Mouse (Mus musculus) heart, embryonic 16.5 days (tissue): Measurements from ENCODE around the gene Fbxw4. TPM values are rescaled to one million over a fixed set of nuclear protein-coding genes. Genes with fewer than 3 reads are reported as not detected.
A peak's percentile ranks its signal among the peaks of the same experiment; 100 is the strongest.

ENCODE experiments used
- ATAC-seq: fragments of 200-750 bp; cut with Nextera tagmentation; replicated peaks from 2 replicates; pipeline ENCODE4 v1.8.0; 2017; ENCODE audit warnings: moderate number of reproducible peaks; ENCODE audit not compliant: insufficient read depth, low FRiP score; ENCODE audit errors: extremely low read depth
- H3K27ac ChIP-seq: fragments of 300-500 bp; sonication (generic); 2 replicates; pipeline ENCODE4 v1.5.1; 2014; ENCODE audit warnings: mild to moderate bottlenecking, low read length, control low read depth, moderate library complexity
- H3K27me3 ChIP-seq: fragments of 300-500 bp; sonication (generic); 2 replicates; pipeline ENCODE4 v1.6.1; 2014; ENCODE audit warnings: low read length, mixed read lengths; ENCODE audit not compliant: control insufficient read depth, insufficient read depth
- H3K36me3 ChIP-seq: fragments of 300-500 bp; sonication (generic); 2 replicates; pipeline ENCODE4 v1.6.1; 2014; ENCODE audit not compliant: control insufficient read depth, insufficient read depth
- H3K4me1 ChIP-seq: fragments of 300-500 bp; sonication (generic); 2 replicates; pipeline ENCODE4 v1.6.1; 2014; ENCODE audit warnings: low read length, mixed read lengths; ENCODE audit not compliant: control insufficient read depth, insufficient read depth
- H3K4me2 ChIP-seq: fragments of 300-500 bp; sonication (generic); 2 replicates; pipeline ENCODE4 v1.6.1; 2014; ENCODE audit warnings: low read depth, mild to moderate bottlenecking, control low read depth, low read length
- H3K4me3 ChIP-seq: fragments of 300-500 bp; sonication (generic); 2 replicates; pipeline ENCODE4 v1.5.1; 2014; ENCODE audit warnings: mild to moderate bottlenecking, control low read depth, low read length
- H3K9ac ChIP-seq: fragments of 300-500 bp; sonication (generic); 2 replicates; pipeline ENCODE4 v1.6.1; 2014; ENCODE audit warnings: low read length, control low read depth
- H3K9me3 ChIP-seq: fragments of 300-500 bp; sonication (generic); replicated peaks from 2 replicates; pipeline ENCODE4 v1.6.1; 2016; ENCODE audit warnings: low read length; ENCODE audit not compliant: control insufficient read depth
- WGBS: fragments of 180-500 bp; shearing (Covaris S2); extraction: QIAGEN DNeasy Blood & Tissue Kit; methylation state at CpG from one replicate; pipeline ENCODE4 v1.1.7; 2014; 5-methylcytosine and 5-hydroxymethylcytosine counted together
- polyA plus RNA-seq: library from polyadenylated mRNA; unstranded; fragments of >200 nt; fragmentation: Nextera tagmentation; extraction: Ambion mirVana; gene quantifications from 2 replicates; pipeline ENCODE4 v1.2.1, GENCODE M21; 2015

The Fbxw4 gene
- polyA plus RNA-seq, 1 experiment from 2014 or later, result 7.1 TPM

GRCm38 (mm10) chr19:45574339-45574898 lies 85.7 kb downstream of the Fbxw4 start:
- no peak for ATAC-seq
- Histone ChIP-seq H3K9me3 (no peaks in the 10 kb centered on the region), H3K4me2 (no peak overlapping the region), H3K4me1 (peaks cover 28% of the 10 kb centered on the region), H3K27me3 (no peaks in the 10 kb centered on the region), H3K36me3 (peaks cover 12% of the 10 kb centered on the region), H3K9ac (no peak overlapping the region), H3K4me3 (no peak overlapping the region), H3K27ac (peak overlapping the region; percentile 27; the same call in 1 of the 2 replicates)
- WGBS, result 53% methylated on average over 7 of the region's 7 CpGs

DNA sequence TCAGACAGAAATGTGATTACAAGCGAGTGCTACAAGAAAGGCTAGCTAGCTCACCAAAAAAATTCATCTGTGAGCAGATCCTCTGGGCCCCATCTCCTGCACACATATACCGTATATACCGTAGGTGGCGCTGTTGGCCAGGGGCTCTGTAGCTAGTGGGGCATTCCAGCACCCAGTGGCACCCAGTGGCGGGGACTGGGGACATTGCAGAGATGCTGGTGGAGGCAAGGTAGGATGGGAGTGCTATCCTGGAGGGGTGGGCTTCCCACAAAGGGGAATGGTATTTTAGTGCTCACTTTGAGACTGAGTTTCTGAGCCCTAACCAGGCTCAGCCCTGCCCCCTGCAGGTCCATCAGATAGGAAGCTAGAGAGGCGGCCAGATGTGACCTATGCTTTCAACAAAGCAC lies 86.2 kb downstream of the Fbxw4 start:
- Histone ChIP-seq H3K4me1 (peaks cover 27% of the 10 kb centered on the region), H3K27me3 (no peaks in the 10 kb centered on the region), H3K27ac (no peak overlapping the region), H3K4me2 (no peak overlapping the region), H3K9me3 (no peaks in the 10 kb centered on the region), H3K4me3 (no peak overlapping the region), H3K9ac (no peak overlapping the region), H3K36me3 (peaks cover 10% of the 10 kb centered on the region)
- WGBS, result 14% methylated on average over 6 of the region's 6 CpGs
- ATAC-seq, result peak; percentile 53; the same call in 1 of the 2 replicates

GRCm38 (mm10) chr19:45573033-45573432 lies 87.1 kb downstream of the Fbxw4 start:
- no peak overlapping the region for H3K9ac ChIP-seq
- H3K4me3 ChIP-seq, result no peak overlapping the region
- peaks cover 27% of the 10 kb centered on the region for H3K4me1 ChIP-seq
- WGBS, result 77% methylated on average over 6 of the region's 6 CpGs
- H3K27me3 ChIP-seq, result no peaks in the 10 kb centered on the region
- ATAC-seq, result no peak
- H3K27ac ChIP-seq, result no peak overlapping the region
- no peaks in the 10 kb centered on the region for H3K9me3 ChIP-seq
- H3K4me2 ChIP-seq, result no peak overlapping the region
- peaks cover 2% of the 10 kb centered on the region; the same call in 1 of the 2 replicates for H3K36me3 ChIP-seq

- Histone ChIP-seq H3K4me3 (no peak overlapping the region), H3K4me2 (no peak overlapping the region), H3K9me3 (no peaks in the 10 kb centered on the region), H3K9ac (no peak overlapping the region), H3K4me1 (no peaks in the 10 kb centered on the region), H3K27me3 (no peaks in the 10 kb centered on the region), H3K36me3 (no peaks in the 10 kb centered on the region), H3K27ac (no peak overlapping the region)
- no peak for ATAC-seq
- WGBS, result 49% methylated on average over 14 of the region's 14 CpGs
Measured at GRCm38 (mm10) chr19:45567367-45567766, 92.7 kb downstream of the Fbxw4 start.

DNA sequence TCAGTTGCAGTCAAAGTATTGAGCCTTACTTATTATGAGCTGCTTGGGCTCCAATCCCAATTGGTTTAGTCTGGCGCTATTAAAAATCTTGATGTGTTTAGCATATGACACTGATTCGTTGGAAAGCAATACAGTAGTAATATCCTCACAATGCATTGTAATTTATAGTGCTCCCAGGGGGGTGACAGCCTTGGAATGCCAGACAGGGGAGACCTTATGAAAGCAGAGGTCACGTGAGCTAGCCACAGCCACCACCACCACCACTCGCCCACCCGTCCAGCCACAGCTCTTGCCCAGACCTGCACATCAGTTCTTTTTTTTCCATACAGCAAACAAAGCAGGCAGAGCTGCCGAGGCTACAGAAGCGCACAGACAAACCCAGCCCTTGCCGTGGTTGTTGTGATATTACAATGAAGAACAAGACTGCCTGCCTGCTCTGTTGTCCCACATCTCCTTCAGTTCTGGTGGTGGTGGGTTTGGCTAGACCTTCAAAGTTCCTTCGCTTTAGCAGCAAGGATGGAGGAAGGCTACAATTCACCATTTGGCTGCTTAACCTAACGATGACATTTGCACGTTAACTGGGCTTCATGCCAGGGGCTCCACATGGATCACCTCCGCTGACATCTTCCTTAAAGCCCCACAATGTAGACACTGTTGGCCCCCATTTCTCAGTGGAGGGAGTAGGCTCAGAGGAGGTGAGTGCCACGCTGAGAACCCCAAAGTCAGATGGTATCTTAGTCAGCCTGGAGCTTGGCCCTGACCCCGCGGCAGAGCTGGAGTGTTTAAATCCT lies 94.0 kb downstream of the Fbxw4 start:
- 59% methylated on average over 15 of the region's 15 CpGs for WGBS
- ATAC-seq, result no peak
- Histone ChIP-seq H3K36me3 (no peaks in the 10 kb centered on the region), H3K27ac (no peak overlapping the region), H3K27me3 (no peaks in the 10 kb centered on the region), H3K9ac (no peak overlapping the region), H3K4me2 (no peak overlapping the region), H3K4me3 (no peak overlapping the region), H3K4me1 (0 out of 2 replicates have a peak, but pooled peaks cover 3% of the 10 kb centered on the region), H3K9me3 (no peaks in the 10 kb centered on the region)

DNA sequence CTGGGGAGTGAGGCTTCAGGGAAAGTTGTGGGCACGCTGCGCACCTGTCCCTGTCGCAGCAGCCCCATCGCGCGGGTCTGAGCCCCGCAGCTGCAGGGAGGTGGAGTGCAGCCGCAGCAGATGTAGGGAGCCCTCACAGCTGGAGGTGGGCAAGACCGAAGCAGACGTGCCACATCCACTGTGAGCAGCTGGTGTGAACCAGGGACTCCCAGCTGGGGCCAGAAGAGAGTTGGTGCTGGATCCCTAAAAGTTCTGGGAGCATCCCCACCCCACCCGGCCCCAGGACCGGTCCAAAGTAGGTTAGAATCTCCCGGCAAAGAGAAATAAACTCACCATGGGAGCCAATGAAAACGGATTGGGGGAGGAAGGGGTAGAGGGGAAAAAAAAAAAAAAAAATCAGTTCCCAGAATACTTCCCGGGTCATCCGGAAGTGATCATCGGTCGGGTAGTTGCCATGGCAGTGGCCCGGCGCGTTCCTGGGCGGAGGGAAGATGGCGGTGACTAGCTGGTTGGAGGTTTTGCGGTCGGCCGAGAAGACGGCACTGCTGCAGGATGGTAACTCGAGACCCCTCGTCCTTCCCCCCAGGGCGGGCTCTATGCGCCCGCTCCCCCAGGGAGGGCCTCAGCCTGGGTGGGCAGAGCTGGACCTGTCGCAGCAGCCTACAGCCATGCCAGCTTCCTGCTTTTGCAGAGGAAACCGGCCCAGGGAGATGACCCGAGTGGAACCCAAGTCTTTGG lies 99.8 kb downstream of the Fbxw4 start, which contains the start of the genes Poll and Gm17018:
Gene Poll, minus strand, starts transcription at position 379 of the 738 bp plus-strand sequence.
Gene Gm17018, plus strand, starts transcription at position 463 of the 738 bp plus-strand sequence.
- H3K9me3 ChIP-seq, result no peaks in the 10 kb centered on the region
- peak within 1 kb of the TSS; percentile 93 for H3K9ac ChIP-seq
- peak within 1 kb of the TSS; percentile 97 for H3K4me2 ChIP-seq
- H3K36me3 ChIP-seq, result peaks cover 9% of the 10 kb centered on the region
- no peaks in the 10 kb centered on the region for H3K27me3 ChIP-seq
- H3K4me3 ChIP-seq, result peak within 1 kb of the TSS; percentile 84
- H3K27ac ChIP-seq, result peak within 1 kb of the TSS; percentile 65
- peak; percentile 85 for ATAC-seq
- peaks cover 10% of the 10 kb centered on the region for H3K4me1 ChIP-seq
- WGBS, result under 1% methylated on average over 35 of the region's 35 CpGs

GRCm38 (mm10) chr19:45554136-45554535 lies 106.0 kb downstream of the Fbxw4 start:
- no peak overlapping the region for H3K9ac ChIP-seq
- no peak overlapping the region for H3K27ac ChIP-seq
- no peak overlapping the region for H3K4me3 ChIP-seq
- H3K4me2 ChIP-seq, result no peak overlapping the region
- no peak for ATAC-seq
- H3K4me1 ChIP-seq, result peaks cover 3% of the 10 kb centered on the region; the same call in 1 of the 2 replicates
- 92% methylated on average over 11 of the region's 11 CpGs for WGBS
- H3K36me3 ChIP-seq, result peaks cover 28% of the 10 kb centered on the region
- no peaks in the 10 kb centered on the region for H3K27me3 ChIP-seq
- no peaks in the 10 kb centered on the region for H3K9me3 ChIP-seq

- Histone ChIP-seq H3K4me1 (peaks cover 3% of the 10 kb centered on the region; the same call in 1 of the 2 replicates), H3K4me3 (no peak overlapping the region), H3K27ac (peak overlapping the region; percentile 49), H3K9me3 (no peaks in the 10 kb centered on the region), H3K9ac (no peak overlapping the region), H3K36me3 (peaks cover 24% of the 10 kb centered on the region), H3K27me3 (no peaks in the 10 kb centered on the region), H3K4me2 (no peak overlapping the region)
- WGBS, result 55% methylated on average over 6 of the region's 6 CpGs
- no peak for ATAC-seq
Measured at GRCm38 (mm10) chr19:45552187-45552586, 107.9 kb downstream of the Fbxw4 start.
